Mouse (Mus musculus) cortical plate, adult 2 months (tissue): ENCODE results near the gene Gzmk.

Experiments
- CTCF ChIP-seq: fragments of 200-500 bp; IDR thresholded peaks from 2 replicates; pipeline ENCODE4 v1.5.1; 2011; ENCODE audit warnings: mild to moderate bottlenecking, control low read depth, low read length; ENCODE audit not compliant: insufficient read depth; ENCODE audit errors: extremely low read depth
- POLR2A ChIP-seq: fragments of 200-500 bp; IDR thresholded peaks from 2 replicates; pipeline ENCODE4 v1.6.1; 2011; ENCODE audit warnings: mild to moderate bottlenecking, low read length, control low read depth; ENCODE audit not compliant: insufficient read depth; ENCODE audit errors: extremely low read depth

DNA sequence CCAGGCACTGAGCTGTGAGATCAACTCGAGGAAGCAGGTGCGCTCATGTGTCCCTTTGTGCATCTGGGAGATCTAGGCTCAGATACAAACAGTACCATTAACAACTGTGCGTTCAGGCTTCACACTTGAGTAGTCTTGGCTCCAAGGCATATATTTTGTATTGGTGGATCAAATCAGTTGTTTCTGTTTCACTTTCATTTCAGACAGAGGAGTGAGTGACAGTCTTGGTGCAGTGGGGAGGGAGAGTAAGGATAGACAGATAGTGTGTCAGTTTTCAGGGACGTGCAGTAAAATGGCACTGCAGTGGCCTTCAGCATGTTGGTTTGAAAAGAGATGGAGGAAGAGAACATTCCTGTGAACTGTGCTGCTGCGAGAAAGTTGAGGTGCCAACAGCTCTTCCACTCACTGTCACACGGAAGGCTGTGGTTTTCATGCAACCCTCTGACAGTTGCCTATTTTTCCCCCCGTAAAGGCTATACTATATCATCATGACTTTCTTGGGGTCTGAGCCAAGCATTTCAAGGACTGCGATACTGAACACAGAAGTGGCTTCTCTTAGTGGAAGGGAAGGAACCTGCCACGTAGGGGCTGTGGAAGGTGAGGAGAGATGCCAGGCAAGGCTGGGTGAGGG lies 27.7 kb downstream of the Gzmk start:
- TF ChIP-seq POLR2A (no peak), CTCF (no peak)
